ENCODE assay signal across 8 mouse cellular contexts in the genomic region with DNA sequence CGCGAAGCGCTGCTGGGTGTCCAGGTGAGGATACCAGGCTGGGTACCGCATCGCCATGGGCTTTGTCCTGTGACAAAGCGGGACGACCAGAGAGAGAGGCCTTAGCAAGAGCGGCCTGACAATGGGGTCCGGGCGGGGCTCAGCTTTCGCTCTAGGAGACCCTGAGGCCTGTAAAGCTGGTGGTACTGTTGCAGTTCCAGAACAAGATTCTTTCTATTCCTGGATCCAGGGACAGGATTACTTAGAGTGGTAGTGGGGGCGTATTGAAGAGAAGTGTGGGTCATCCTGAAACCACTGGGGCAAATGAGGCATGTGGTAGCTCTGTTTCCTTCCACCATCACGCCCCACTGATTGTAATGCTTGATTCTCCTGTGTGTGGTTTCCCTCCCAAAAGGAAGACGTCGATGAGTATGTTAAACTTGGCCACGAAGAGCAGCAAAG. TPM values are rescaled to one million over a fixed set of nuclear protein-coding genes. Genes with fewer than 3 reads are reported as not detected.
A peak's percentile ranks its signal among the peaks of the same experiment; 100 is the strongest.
DNase-seq lines count a peak whose midpoint lies in the region; ATAC-seq and TF ChIP-seq lines count a peak whose summit lies in the region.

No protein-coding gene starts in this region.

- no peak for TF ChIP-seq POLR2A in thymus, adult 2 months (IDR thresholded peaks at IDR 0.05; ENCODE audit: control insufficient read depth, extremely low read depth, insufficient read depth, low read length, poor library complexity)
- TF ChIP-seq POLR2A in small intestine, adult 2 months (IDR thresholded peaks at IDR 0.05; ENCODE audit: low read depth, low read length), result no peak

- no peaks in the 10 kb centered on the region for H3K9me3 ChIP-seq in limb, embryonic 12.5 days

- peak overlapping the region; percentile 62 for H3K4me2 ChIP-seq in limb, embryonic 12.5 days

- H3K27me3 ChIP-seq in thymus, adult 2 months (ENCODE audit: control insufficient read depth, insufficient read depth, low read length), result no peaks in the 10 kb centered on the region
- no peaks in the 10 kb centered on the region for H3K27me3 ChIP-seq in limb, embryonic 12.5 days
- H3K27me3 ChIP-seq in small intestine, adult 2 months (ENCODE audit: control insufficient read depth, insufficient read depth, low read length), result no peaks in the 10 kb centered on the region

- no peak for TF ChIP-seq CTCF in thymus, adult 2 months (IDR thresholded peaks at IDR 0.05; ENCODE audit: borderline replicate concordance, control insufficient read depth, extremely low read depth, insufficient read depth, low read length, poor library complexity)
- TF ChIP-seq CTCF in small intestine, adult 2 months (IDR thresholded peaks at IDR 0.05; ENCODE audit: extremely low read depth, insufficient read length, insufficient replicate concordance, low read depth, low read length), result no peak

- H3K4me1 ChIP-seq in thymus, adult 2 months (replicated peaks; ENCODE audit: control insufficient read depth, insufficient read depth, low read length), result no peaks in the 10 kb centered on the region; the same call in 1 of the 2 replicates
- peaks cover 14% of the 10 kb centered on the region for H3K4me1 ChIP-seq in limb, embryonic 12.5 days (replicated peaks)
- no peaks in the 10 kb centered on the region; the same call in 1 of the 2 replicates for H3K4me1 ChIP-seq in small intestine, adult 2 months (ENCODE audit: control insufficient read depth, insufficient read depth, insufficient read length, low read length)

- no peaks in the 10 kb centered on the region for H3K36me3 ChIP-seq in thymus, adult 2 months (ENCODE audit: control insufficient read depth, insufficient read depth, low read length)
- H3K36me3 ChIP-seq in limb, embryonic 12.5 days, result peaks cover 29% of the 10 kb centered on the region
- peaks cover 6% of the 10 kb centered on the region; the same call in 1 of the 2 replicates for H3K36me3 ChIP-seq in small intestine, adult 2 months (ENCODE audit: control insufficient read depth, insufficient read depth, low read length)

- 1% methylated on average over 16 of the region's 16 CpGs for WGBS in thymus, adult 2 months
- WGBS in limb, embryonic 12.5 days, result under 1% methylated on average over 16 of the region's 16 CpGs
- under 1% methylated on average over 16 of the region's 16 CpGs for WGBS in small intestine, adult 2 months

- ATAC-seq in limb, embryonic 12.5 days (ENCODE audit: insufficient number of reproducible peaks, insufficient read depth, low FRiP score, low TSS enrichment, low read depth), result no peak

- peak overlapping the region; percentile 90 for H3K9ac ChIP-seq in limb, embryonic 12.5 days (replicated peaks)

- peak overlapping the region; percentile 55 for H3K4me3 ChIP-seq in thymus, adult 2 months (ENCODE audit: control insufficient read depth, insufficient read depth, low read length)
- peak overlapping the region; percentile 71 for H3K4me3 ChIP-seq in limb, embryonic 12.5 days (replicated peaks)
- peak overlapping the region; percentile 92 for H3K4me3 ChIP-seq in small intestine, adult 2 months (ENCODE audit: low read depth, low read length)

- no peak overlapping the region for H3K27ac ChIP-seq in thymus, adult 2 months (ENCODE audit: control insufficient read depth, insufficient read depth, low read length)
- peak overlapping the region; percentile 97 for H3K27ac ChIP-seq in limb, embryonic 12.5 days
- H3K27ac ChIP-seq in small intestine, adult 2 months (ENCODE audit: insufficient read depth, low read depth, low read length), result peak overlapping the region; percentile 51

- DNase-seq in embryo, embryonic 10 days (ENCODE audit: low spot score), result peak; percentile 51
- no peak for DNase-seq in embryo, embryonic 11 days
- no peak for DNase-seq in thymus, adult 2 months
- no peak for DNase-seq in thymus, postnatal 10 days (ENCODE audit: low spot score in 2 of 2)
- no peak for DNase-seq in adrenal gland, postnatal 25 days
- no peak for DNase-seq in urinary bladder, adult 2 months (ENCODE audit: low spot score)

RNA-seq across cellular contexts. Expression of gene Rcn2, which starts 0.6 kb away (rescaled TPM):
- 47.3 and 53.5 TPM in 2 replicates for polyA plus RNA-seq in thymus, adult 2 months (2012; rRNA removed)
- 313 and 324 TPM in 2 replicates for polyA plus RNA-seq in limb, embryonic 12.5 days (2016; fragmentation: Nextera tagmentation; extraction: Ambion mirVana)
- 34.2 and 38.4 TPM in 2 replicates for polyA plus RNA-seq in small intestine, adult 2 months (2012; rRNA removed)
- 30.7 and 40.7 TPM in 2 replicates for total RNA-seq in adrenal gland, postnatal 25 days (2021)
- polyA plus RNA-seq in urinary bladder, adult 2 months (2012; rRNA removed), result 109 and 111 TPM in 2 replicates

RNA-seq across cellular contexts. Expression of gene 4930563M21Rik, which starts 31.9 kb away (rescaled TPM):
- not detected in 2 replicates for polyA plus RNA-seq in thymus, adult 2 months (2012; rRNA removed)
- polyA plus RNA-seq in limb, embryonic 12.5 days (2016; fragmentation: Nextera tagmentation; extraction: Ambion mirVana), result not detected in 2 replicates
- not detected in 2 replicates for polyA plus RNA-seq in small intestine, adult 2 months (2012; rRNA removed)
- total RNA-seq in adrenal gland, postnatal 25 days (2021), result not detected in 2 replicates
- polyA plus RNA-seq in urinary bladder, adult 2 months (2012; rRNA removed), result not detected in 2 replicates

RNA-seq across cellular contexts. Expression of gene Pstpip1, which starts 47.6 kb away (rescaled TPM):
- polyA plus RNA-seq in thymus, adult 2 months (2012; rRNA removed), result 184 and 196 TPM in 2 replicates
- 1.0 and 1.5 TPM in 2 replicates for polyA plus RNA-seq in limb, embryonic 12.5 days (2016; fragmentation: Nextera tagmentation; extraction: Ambion mirVana)
- polyA plus RNA-seq in small intestine, adult 2 months (2012; rRNA removed), result 6.0 and 7.5 TPM in 2 replicates
- total RNA-seq in adrenal gland, postnatal 25 days (2021), result 0.76 and 0.90 TPM in 2 replicates
- 7.7 and 8.4 TPM in 2 replicates for polyA plus RNA-seq in urinary bladder, adult 2 months (2012; rRNA removed)

Comparison
In these comparisons a context has a peak if more than half of its experiments do, and no peak if none do; other contexts are left out.
1. RNA of gene Pstpip1, which starts 47.6 kb away (polyA plus RNA-seq): 184 to 196 TPM in thymus, adult 2 months; 7.7 to 8.4 TPM in urinary bladder, adult 2 months, 6.0 to 7.5 TPM in small intestine, adult 2 months and 1.0 to 1.5 TPM in limb, embryonic 12.5 days; every median in the first group is over 10 times any median in the second.
2. Peak in every context shown above with its lines, with median percentiles within 50 percentile points of each other: H3K4me3 ChIP-seq.